Mouse (Mus musculus): Measurements from ENCODE around the gene Acot5. TPM values are rescaled to one million over a fixed set of nuclear protein-coding genes. Genes with fewer than 3 reads are reported as not detected.
"Not testable (repeated sequence)": the region's sequence is repeated elsewhere in the genome, so short reads cannot be mapped to it uniquely, and the experiment has no call there.

Acot5 gene
- total RNA-seq (2014; rRNA removed; ENCODE audit: low replicate concordance) (not detected in 2 replicates), polyA plus RNA-seq (2015; fragmentation: Nextera tagmentation; extraction: Ambion mirVana) (not detected in 2 replicates)

DNA sequence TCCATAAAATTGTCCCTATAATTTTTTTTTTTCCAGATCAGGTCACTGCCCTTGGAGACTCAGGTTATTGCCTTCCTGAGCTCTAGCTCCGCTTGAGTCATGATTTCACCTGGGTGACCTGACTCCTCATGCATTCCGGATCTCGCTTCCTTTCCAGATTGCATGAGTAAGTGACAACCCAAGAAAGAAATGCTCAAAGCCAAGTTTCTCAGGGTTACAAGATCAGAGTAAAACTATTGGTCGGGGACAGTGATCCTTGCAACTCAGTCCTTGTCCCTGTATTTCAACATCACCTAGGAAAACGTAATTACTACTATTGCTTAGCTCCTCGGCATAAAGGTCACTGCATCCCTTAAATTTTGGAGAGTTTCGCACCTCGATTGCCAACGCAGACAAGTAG, at the start of gene Acot5:
Acot5 (plus strand) TSS at position 340 of the 400 bp plus-strand sequence.
- H3K9ac ChIP-seq (replicated peaks; ENCODE audit: low read depth, low read length) = no peak within 1 kb of the TSS
- H3K36me3 ChIP-seq (replicated peaks; ENCODE audit: control insufficient read depth, insufficient read depth, low read length) = no peaks in the 10 kb centered on the region
- H3K4me2 ChIP-seq (ENCODE audit: low read depth, low read length) = peak within 1 kb of the TSS; percentile 67
- ATAC-seq (ENCODE audit: insufficient read depth, low read depth) (no peak), DNase-seq (ENCODE audit: low spot score) (no peak)
- TF ChIP-seq EP300 (IDR thresholded peaks at IDR 0.05; ENCODE audit: low read depth) = no peak
- no peak for TF ChIP-seq CTCF (IDR thresholded peaks at IDR 0.05; ENCODE audit: low read depth)
- H3K4me1 ChIP-seq (ENCODE audit: control insufficient read depth, insufficient read depth) = no peaks in the 10 kb centered on the region
- H3K27ac ChIP-seq (ENCODE audit: low read depth) = no peak within 1 kb of the TSS
- H3K9me3 ChIP-seq (replicated peaks; ENCODE audit: control insufficient read depth, low read length) = no peaks in the 10 kb centered on the region
- WGBS = 52% methylated on average over 9 of the region's 9 CpGs
- peak within 1 kb of the TSS; percentile 43 for H3K4me3 ChIP-seq (ENCODE audit: low read depth, low read length)
- peaks cover 20% of the 10 kb centered on the region for H3K27me3 ChIP-seq (ENCODE audit: control insufficient read depth, insufficient read depth, low read length)

DNA sequence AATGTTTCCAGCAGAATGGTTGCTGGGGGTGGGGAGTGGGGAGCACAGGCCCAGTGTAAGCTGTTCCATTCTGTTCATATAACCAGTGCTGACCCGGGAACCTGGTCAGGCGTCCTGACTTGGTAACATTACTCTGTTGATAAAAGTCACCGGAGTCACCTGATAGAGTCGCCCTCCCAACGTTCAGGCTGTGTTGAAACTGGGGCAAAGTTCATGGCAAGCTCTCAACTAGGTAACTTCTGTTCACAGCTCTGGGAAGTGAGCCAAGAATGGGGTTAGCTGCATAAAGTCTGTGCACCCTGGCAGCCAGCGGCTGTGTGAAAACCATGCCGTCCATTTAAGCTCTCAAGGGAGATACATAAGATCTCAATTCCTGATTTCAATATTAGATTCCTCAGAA, 48.6 kb upstream of the Acot5 start:
- not testable (repeated sequence) for H3K9ac ChIP-seq (replicated peaks; ENCODE audit: low read depth, low read length); H3K4me3 ChIP-seq (ENCODE audit: low read depth, low read length); H3K36me3 ChIP-seq (replicated peaks; ENCODE audit: control insufficient read depth, insufficient read depth, low read length); H3K4me1 ChIP-seq (ENCODE audit: control insufficient read depth, insufficient read depth); H3K27me3 ChIP-seq (ENCODE audit: control insufficient read depth, insufficient read depth, low read length); H3K9me3 ChIP-seq (replicated peaks; ENCODE audit: control insufficient read depth, low read length); H3K4me2 ChIP-seq (ENCODE audit: low read depth, low read length)
- DNase-seq (ENCODE audit: low spot score) (peak; percentile 82), ATAC-seq (ENCODE audit: insufficient read depth, low read depth) (peak; percentile 94)
- peak overlapping the region; percentile 51; the same call in 1 of the 2 replicates for H3K27ac ChIP-seq (ENCODE audit: low read depth)
- TF ChIP-seq EP300 (IDR thresholded peaks at IDR 0.05; ENCODE audit: low read depth) = peak; percentile 77; the same call in 1 of the 2 replicates
- 12% methylated on average over 7 of the region's 7 CpGs for WGBS

DNA sequence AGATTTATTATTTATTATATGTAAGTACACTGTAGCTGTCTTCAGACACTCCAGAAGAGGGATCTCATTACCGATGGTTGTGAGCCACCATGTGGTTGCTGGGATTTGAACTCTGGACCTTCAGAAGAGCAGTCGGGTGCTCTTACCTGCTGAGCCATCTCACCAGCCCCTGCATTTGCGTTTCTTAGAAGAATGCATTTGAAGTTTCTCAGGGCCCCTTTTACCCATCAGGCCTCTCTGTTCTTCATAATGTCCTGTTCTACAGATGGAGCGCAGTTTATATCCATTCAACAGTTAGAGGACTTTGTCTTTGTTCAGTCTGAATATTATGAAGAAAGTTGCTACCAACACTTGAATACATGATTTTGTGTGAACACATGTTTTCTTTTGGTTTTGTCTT, 46.9 kb upstream of the Acot5 start:
- H3K9ac ChIP-seq (replicated peaks; ENCODE audit: low read depth, low read length); H3K4me3 ChIP-seq (ENCODE audit: low read depth, low read length); H3K4me2 ChIP-seq (ENCODE audit: low read depth, low read length); H3K36me3 ChIP-seq (replicated peaks; ENCODE audit: control insufficient read depth, insufficient read depth, low read length); DNase-seq (ENCODE audit: low spot score); H3K9me3 ChIP-seq (replicated peaks; ENCODE audit: control insufficient read depth, low read length); ATAC-seq (ENCODE audit: insufficient read depth, low read depth); H3K27ac ChIP-seq (ENCODE audit: low read depth); H3K4me1 ChIP-seq (ENCODE audit: control insufficient read depth, insufficient read depth); H3K27me3 ChIP-seq (ENCODE audit: control insufficient read depth, insufficient read depth, low read length): not testable (repeated sequence)
- 94% methylated on average over 4 of the region's 4 CpGs for WGBS

DNA sequence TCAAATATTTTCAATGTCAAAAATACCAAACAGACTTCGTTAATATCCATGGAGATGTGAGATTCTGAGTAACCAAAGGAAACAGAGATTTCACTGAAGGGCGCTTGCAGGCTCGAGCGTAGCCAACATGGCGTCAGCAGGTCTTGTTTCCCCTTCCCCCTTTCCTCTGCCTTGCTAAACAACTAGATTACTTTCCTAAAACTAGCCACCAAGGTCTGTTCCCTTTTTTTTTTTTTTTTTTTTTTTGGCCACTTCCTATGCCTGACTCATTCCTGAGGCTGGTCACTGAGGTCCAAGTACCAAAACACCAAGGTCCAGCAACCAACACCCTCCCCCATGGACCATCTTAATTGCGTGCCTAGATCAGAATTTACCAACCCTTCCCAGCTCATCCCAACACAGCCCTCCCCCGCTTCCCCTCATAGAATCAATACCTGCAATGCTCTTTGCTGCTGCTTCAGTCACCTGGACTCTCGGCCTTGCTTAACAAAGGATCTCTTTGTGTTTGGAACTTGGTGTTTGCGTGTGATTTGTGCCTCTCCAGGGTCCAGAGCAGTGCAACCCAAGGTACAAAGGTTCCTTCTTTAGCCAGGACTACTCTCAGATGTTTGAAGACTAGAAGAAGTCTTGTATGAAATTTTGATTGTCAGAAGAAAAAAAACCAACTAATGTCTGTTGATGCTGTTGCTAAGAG, 45.9 kb upstream of the Acot5 start:
- no peak overlapping the region for H3K9ac ChIP-seq (replicated peaks; ENCODE audit: low read depth, low read length)
- 87% methylated on average over 9 of the region's 9 CpGs for WGBS
- no peaks in the 10 kb centered on the region for H3K9me3 ChIP-seq (replicated peaks; ENCODE audit: control insufficient read depth, low read length)
- no peak overlapping the region for H3K4me2 ChIP-seq (ENCODE audit: low read depth, low read length)
- H3K27ac ChIP-seq (ENCODE audit: low read depth) = no peak overlapping the region
- no peak for DNase-seq (ENCODE audit: low spot score)
- no peaks in the 10 kb centered on the region for H3K36me3 ChIP-seq (replicated peaks; ENCODE audit: control insufficient read depth, insufficient read depth, low read length)
- H3K4me3 ChIP-seq (ENCODE audit: low read depth, low read length) = no peak overlapping the region
- TF ChIP-seq CTCF (IDR thresholded peaks at IDR 0.05; ENCODE audit: low read depth) = no peak
- no peak for TF ChIP-seq EP300 (IDR thresholded peaks at IDR 0.05; ENCODE audit: low read depth)
- H3K4me1 ChIP-seq (ENCODE audit: control insufficient read depth, insufficient read depth) = peaks cover 6% of the 10 kb centered on the region; the same call in 1 of the 2 replicates
- ATAC-seq (ENCODE audit: insufficient read depth, low read depth) = no peak
- H3K27me3 ChIP-seq (ENCODE audit: control insufficient read depth, insufficient read depth, low read length) = no peaks in the 10 kb centered on the region

DNA sequence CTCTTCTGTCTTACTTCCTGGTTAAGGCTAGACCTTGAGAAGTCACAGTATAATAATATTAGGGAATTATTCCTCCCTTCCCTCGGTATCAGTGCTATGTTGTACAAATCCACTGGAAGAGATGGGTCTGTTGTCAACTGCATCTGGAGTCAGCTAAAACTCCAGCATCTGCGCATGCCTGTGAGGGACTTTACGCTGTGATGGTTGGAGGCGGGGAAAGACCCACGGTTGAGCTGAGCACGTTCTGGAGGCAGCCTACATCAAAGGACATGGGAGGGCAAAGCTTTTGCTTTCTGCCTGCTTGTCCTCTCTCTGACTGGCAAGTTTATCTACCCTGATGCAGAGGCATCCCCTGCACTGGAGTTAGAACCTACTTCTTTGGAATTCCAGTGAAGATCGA, 43.2 kb upstream of the Acot5 start:
- Histone ChIP-seq H3K4me3 (ENCODE audit: low read depth, low read length) (no peak overlapping the region), H3K4me1 (ENCODE audit: control insufficient read depth, insufficient read depth) (no peaks in the 10 kb centered on the region), H3K9ac (replicated peaks; ENCODE audit: low read depth, low read length) (no peak overlapping the region), H3K36me3 (replicated peaks; ENCODE audit: control insufficient read depth, insufficient read depth, low read length) (no peaks in the 10 kb centered on the region), H3K27ac (ENCODE audit: low read depth) (no peak overlapping the region), H3K9me3 (replicated peaks; ENCODE audit: control insufficient read depth, low read length) (no peaks in the 10 kb centered on the region), H3K4me2 (ENCODE audit: low read depth, low read length) (no peak overlapping the region), H3K27me3 (ENCODE audit: control insufficient read depth, insufficient read depth, low read length) (no peaks in the 10 kb centered on the region)
- ATAC-seq (ENCODE audit: insufficient read depth, low read depth) (no peak), DNase-seq (ENCODE audit: low spot score) (no peak)
- no peak for TF ChIP-seq EP300 (IDR thresholded peaks at IDR 0.05; ENCODE audit: low read depth)
- 75% methylated on average over 7 of the region's 7 CpGs for WGBS

DNA sequence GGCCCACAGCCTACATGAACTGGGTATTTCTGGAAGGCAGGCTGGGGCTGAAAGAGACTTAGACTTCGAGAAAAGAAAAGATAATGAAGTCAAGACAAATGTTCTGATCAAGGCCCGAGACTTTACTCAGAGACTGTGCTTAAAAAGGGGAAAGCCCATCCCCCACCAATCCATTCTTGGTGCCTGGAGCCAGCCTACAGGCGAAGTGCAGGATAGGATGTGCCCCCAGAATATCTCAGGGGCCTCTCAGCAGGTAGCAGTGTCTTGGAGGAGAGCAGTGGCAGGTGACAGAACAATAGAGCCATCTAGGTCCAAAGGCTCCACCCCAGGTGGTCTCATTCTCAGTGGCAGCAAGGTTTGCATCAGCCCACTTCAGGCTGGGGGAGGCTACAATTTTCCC, 40.8 kb upstream of the Acot5 start:
- H3K4me3 ChIP-seq (ENCODE audit: low read depth, low read length); H3K36me3 ChIP-seq (replicated peaks; ENCODE audit: control insufficient read depth, insufficient read depth, low read length); H3K9me3 ChIP-seq (replicated peaks; ENCODE audit: control insufficient read depth, low read length); H3K9ac ChIP-seq (replicated peaks; ENCODE audit: low read depth, low read length); H3K4me1 ChIP-seq (ENCODE audit: control insufficient read depth, insufficient read depth); H3K4me2 ChIP-seq (ENCODE audit: low read depth, low read length); H3K27ac ChIP-seq (ENCODE audit: low read depth); ATAC-seq (ENCODE audit: insufficient read depth, low read depth); H3K27me3 ChIP-seq (ENCODE audit: control insufficient read depth, insufficient read depth, low read length); DNase-seq (ENCODE audit: low spot score): not testable (repeated sequence)
- WGBS = 69% methylated on average over 3 of the region's 3 CpGs

DNA sequence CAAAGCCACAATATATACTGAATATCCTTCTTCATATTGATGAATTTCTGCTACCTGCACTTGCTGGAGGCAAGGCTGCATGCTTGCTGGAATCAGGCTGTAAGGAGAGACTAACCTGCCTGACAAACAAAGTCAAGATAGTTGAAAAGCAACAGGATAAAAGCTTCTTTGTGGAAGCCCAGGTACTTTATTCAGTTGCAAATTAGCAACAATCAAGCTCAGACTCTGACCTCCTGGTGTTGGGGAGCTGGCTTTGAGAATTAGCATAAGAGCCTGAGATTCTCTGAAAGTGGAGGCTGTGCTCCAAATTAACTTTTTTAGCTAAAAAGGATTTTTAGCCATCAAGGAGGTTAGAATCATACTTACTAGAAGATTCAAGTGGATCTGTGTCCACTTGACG, 40.1 kb upstream of the Acot5 start:
- ATAC-seq (ENCODE audit: insufficient read depth, low read depth); H3K4me1 ChIP-seq (ENCODE audit: control insufficient read depth, insufficient read depth); H3K9ac ChIP-seq (replicated peaks; ENCODE audit: low read depth, low read length); H3K27me3 ChIP-seq (ENCODE audit: control insufficient read depth, insufficient read depth, low read length); H3K36me3 ChIP-seq (replicated peaks; ENCODE audit: control insufficient read depth, insufficient read depth, low read length); DNase-seq (ENCODE audit: low spot score); H3K9me3 ChIP-seq (replicated peaks; ENCODE audit: control insufficient read depth, low read length); H3K27ac ChIP-seq (ENCODE audit: low read depth); H3K4me2 ChIP-seq (ENCODE audit: low read depth, low read length); H3K4me3 ChIP-seq (ENCODE audit: low read depth, low read length): not testable (repeated sequence)
- WGBS = 95% methylated on average over 1 of the region's 1 CpGs

Measured in heart, postnatal 0 days (tissue).